Mouse (Mus musculus) retina, embryonic 14.5 days (tissue): ENCODE data around the gene Sox21.
A peak's percentile ranks its signal among the peaks of the same experiment; 100 is the strongest.

Experiments used
- DNase-seq: peaks from one replicate; pipeline ENCODE4 v3.0.0-alpha.2; 2015; ENCODE audit warnings: low spot score

The Sox21 gene

GRCm38 (mm10) chr14:118236886-118237289, at the start of gene Sox21:
Gene Sox21 (minus strand): TSS chr14:118237030.
- DNase-seq: peak; percentile 62

- no peak for DNase-seq
Measured at GRCm38 (mm10) chr14:118286096-118286495, 49.3 kb upstream of the Sox21 start.

DNA sequence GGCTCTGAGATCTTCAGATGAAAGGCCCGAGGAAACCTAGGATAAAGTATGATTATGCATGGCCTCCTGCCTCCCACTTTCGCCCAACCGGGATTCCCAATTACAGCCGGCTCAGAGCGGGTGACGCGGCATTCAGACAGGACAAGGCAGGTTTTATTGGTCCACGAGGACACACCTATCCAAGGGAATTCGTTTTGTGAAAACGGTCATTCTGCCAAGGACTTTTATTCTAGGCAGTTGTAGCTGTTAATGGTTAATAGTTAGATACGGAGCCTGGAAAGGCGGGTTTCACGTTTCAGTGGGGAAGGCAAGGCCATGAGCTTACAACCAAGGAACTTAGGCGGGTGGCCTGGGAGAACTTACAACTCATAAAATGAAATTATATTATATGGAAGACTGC, 46.1 kb upstream of the Sox21 start:
- no peak for DNase-seq

- DNase-seq: no peak
Measured at GRCm38 (mm10) chr14:118282272-118282671, 45.4 kb upstream of the Sox21 start.

DNA sequence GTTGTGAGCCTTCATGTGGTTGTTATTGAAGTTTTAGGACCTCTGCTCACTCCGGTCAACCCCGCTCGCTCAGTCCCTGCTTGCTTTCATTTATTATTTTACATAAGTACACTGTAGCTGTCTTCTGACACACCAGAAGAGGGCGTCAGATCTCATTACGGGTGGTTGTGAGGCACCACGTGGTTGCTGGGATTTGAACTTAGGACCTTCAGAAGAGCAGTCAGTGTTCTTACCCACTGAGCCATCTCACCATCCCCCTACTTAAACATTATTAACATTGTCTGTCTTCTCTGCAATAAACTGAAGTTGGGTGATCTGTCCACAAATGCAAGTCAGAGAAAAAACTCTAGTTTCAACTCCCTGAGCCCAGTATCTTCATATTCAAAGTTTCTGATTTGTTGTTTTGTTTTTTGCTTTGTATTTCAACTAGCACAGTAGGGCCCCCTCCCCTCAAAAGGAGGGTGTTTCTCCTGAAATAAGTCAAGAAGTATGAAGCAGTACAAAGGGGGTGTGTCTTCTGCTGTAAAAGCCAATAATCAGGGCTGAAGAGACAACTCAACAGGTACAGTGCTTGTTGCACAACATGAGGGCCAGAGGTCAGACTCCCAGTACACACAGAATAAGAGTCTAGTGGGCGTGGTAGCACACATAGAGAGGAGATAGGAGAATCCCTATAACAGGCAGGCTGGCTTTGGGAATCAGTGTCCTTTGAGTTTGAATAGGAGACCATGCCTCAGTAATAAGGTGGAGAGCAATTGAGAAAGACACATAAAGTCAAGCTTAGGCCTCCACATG, 41.1 kb upstream of the Sox21 start:
- DNase-seq: no peak

DNA sequence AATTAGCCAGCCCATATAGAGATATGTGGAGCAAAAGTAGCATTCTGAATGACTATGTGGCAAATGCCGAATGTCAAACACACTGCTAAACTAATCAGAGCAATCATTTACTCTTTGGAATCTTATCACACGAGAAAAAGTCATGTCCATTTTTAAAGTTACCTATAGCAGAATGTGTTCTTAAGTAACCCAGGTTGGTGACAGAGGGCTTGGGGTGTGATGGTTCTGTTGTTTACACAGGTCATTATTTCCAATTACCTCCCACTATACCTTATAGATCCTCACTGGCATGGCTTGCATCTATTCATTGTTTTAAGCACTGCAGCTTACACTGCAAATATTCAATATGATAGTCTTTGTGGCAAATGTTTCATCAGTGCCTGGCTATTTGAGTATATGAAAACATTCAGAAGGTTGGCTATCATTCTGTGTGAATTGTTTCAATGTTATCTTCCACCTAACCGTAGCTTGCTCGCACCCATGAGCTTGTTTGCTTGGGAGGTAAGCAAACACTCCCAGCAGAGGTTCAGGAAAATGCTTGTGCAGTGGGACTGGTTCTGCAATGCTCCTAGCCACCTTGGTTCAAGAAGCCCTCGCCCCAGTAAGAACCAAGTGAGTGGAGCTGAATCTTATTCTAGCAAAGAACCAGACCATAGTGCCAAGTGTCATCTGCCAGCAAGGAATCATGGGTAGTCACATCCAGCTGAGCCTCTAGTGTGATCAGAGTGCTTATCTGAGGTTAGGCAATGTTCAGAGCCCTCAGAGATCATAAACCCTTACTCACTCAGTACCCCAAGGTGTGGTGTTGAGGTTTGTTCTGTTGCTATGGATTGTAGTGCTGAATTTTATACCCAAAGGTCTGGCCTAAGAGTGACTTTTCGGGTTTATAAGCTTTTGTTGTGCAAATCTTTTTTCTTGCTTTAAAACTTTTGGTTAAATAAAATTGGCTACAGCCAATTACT, 36.0 kb upstream of the Sox21 start:
- DNase-seq: no peak

- DNase-seq: no peak
Measured at GRCm38 (mm10) chr14:118268849-118269248, 32.0 kb upstream of the Sox21 start.

GRCm38 (mm10) chr14:118266660-118267059, 29.8 kb upstream of the Sox21 start, which contains the start of gene Gm9376:
Gene Gm9376 (plus strand): TSS chr14:118266960.
- DNase-seq: no peak

DNA sequence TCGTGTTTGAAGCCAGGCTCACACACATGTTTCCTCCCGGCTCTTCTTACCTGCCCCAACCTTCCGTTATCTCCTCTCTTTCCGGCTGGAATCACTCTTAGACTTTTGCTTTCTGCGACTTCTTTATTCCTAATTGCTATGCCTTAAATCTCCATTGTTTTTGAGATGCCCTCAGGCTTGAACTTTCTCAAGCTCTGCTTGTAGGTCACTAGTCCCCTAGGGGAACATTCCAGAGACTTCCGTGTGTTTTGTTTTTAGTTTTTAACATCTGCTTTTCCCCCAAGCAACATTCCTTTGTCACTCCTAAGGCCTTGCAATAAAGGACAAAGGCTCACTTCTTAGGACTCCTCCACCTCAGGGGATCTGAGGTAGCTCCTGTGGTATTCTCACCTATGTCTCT, 16.6 kb upstream of the Sox21 start:
- DNase-seq: no peak

- no peak for DNase-seq
Measured at GRCm38 (mm10) chr14:118241416-118241815, 4.6 kb upstream of the Sox21 start.

GRCm38 (mm10) chr14:118239351-118239750, 2.5 kb upstream of the Sox21 start:
- DNase-seq: no peak

DNA sequence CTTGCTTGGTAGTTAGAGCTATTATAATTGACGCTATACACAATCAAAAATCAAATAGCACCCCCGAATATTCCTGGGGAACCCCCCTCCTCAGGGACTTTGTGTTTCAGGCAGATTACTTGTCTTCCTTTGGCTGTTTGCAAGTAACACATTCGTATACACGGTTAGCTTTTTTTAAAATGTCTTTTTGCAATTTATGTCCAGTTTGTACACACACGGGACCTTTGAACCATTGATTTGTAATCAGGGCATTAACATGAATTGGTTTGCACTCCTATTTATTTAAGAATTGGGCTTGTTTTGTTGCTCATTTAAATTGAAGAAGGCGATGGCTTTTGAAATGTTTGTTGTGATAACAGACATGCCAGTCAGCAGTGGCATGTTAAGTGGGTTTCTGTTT, 956 bp upstream of the Sox21 start:
- DNase-seq: peak; percentile 21

DNA sequence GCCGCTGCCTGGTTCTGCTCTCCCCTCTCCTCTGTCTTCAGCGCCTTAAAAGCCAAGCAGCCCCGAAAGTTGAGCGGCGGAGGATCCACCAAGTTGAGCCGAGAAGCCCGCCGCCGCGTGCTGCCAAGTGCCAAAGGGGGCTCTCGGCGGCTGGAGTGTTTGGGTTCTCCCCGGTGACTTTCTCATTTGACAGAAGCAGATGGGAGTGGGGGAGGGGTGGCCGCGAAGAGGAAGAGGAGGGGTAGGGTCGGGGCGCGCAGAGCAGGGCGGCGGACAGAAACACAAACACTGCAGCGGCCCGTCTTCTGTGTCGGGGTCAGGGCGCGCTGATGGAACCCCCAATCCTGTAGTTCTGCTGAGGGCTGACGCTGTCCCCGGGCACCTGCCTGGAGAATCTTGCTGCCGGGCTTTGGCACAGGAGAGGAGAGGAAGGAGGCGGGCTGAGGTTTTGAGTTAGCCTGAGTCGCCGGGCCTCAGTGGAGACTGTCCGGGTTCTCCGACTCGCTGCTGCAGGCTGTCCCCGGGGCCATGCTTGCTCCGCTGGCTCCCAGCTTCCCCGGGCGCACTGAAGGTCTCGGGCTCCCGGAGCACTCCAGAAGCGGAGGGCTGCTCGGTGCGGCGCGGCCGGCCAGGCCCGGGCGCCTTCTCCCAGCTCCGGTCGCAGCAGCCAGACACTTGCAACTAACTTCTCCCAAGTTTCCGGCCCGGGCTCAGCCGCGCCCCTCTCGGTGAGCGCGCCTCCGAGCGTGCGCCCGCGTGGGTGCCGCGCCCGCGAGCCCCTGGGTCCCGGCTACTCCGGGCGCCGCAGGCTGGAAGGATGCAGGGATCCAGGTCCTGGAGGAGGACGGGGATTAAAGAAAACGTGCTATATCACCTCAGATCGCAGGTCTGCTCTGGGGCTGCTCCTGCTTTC, 601 bp downstream of the Sox21 start:
- DNase-seq: peak; percentile 50

GRCm38 (mm10) chr14:118235361-118235972, 1.4 kb downstream of the Sox21 start:
- peak; percentile 46 for DNase-seq

- DNase-seq: peak; percentile 59
Measured at GRCm38 (mm10) chr14:118234541-118235210, 2.2 kb downstream of the Sox21 start.

DNA sequence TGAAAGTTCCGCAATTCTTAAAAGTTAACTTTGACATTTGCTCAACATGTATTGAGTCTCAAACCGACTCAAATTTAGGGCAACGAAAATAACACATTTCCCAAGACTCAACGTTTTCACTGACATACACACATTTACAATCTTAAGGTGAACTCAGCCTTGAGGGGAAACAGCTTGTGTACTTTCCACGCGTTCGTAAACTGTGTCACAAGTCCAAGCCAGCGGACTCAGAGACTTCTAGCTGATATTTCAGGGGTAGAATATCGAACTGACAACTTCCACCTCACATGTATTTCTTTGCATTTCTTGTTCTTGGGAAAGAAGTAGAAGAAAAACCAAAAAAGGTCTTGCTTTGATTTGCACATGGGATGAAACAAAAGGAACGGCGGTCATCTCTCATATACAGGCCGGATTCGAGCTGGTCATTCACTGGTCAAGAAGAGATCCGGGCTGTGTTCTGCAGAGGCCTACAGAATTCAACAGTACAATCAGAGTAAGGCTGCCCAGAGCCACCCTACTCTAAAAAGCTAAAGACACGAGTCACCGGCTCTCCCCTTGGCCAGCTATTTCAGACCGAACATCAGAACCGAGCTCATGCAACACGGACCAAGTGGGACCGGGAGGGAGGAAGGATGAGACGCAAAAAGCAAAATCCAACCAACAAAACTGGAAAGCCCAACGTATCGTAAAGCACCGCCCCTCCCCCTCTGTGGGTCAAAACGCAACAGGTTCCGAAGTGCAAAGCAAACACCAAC, 2.9 kb downstream of the Sox21 start:
- peak; percentile 49 for DNase-seq

GRCm38 (mm10) chr14:118232381-118232970, 4.4 kb downstream of the Sox21 start:
- DNase-seq: peak; percentile 42

- DNase-seq: peak; percentile 22
Measured at GRCm38 (mm10) chr14:118226471-118227155, 10.2 kb downstream of the Sox21 start.

DNA sequence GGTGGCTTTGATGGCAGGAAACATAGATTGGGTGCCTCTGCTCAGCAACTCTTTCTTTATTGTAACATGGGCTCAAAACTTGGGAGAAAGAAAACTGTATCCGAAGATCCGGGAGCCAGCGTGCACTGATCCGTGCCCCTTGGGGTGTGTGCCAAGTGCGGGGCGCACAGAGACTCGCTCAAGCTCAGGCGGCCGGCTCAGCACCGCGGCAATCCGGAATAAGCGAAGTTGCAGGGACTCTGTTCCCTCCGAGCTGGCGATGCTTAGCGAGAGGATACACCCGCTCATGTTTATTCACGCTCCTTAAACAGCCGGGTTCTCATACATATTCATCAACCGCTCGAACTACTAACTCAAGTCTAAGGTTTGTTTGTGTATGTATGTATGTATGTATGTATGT, 10.9 kb downstream of the Sox21 start:
- DNase-seq: peak; percentile 52
